Mouse (Mus musculus) thymus, adult 2 months (tissue): ENCODE results near the gene Gm10198.

Source experiments
- CTCF ChIP-seq: fragments of 200-500 bp; IDR thresholded peaks from 2 replicates; pipeline ENCODE4 v1.5.1; 2012; ENCODE audit warnings: mild to moderate bottlenecking, control low read depth, low read length, moderate library complexity, borderline replicate concordance; ENCODE audit not compliant: control insufficient read depth, poor library complexity, insufficient read depth; ENCODE audit errors: extremely low read depth
- POLR2A ChIP-seq: fragments of 200-500 bp; IDR thresholded peaks from 2 replicates; pipeline ENCODE4 v1.6.1; 2012; ENCODE audit warnings: mild to moderate bottlenecking, low read length, control low read depth, moderate library complexity; ENCODE audit not compliant: control insufficient read depth, poor library complexity, insufficient read depth; ENCODE audit errors: extremely low read depth

- no peak for TF ChIP-seq CTCF
- no peak for TF ChIP-seq POLR2A
These were observed 39.4 kb upstream of the Gm10198 start for GRCm38 (mm10) chr13:111553182-111553581.
